Mouse (Mus musculus): ENCODE results near the gene Mfsd7a.

Mfsd7a gene

GRCm38 (mm10) chr5:108433804-108434587 is 14.7 kb downstream of the Mfsd7a start, which contains the start of gene Atp5k:
Atp5k (minus strand) TSS chr5:108434448.
- DNase-seq (ENCODE audit: low spot score in 2 of 2) = peak; percentile 90 to 93

DNA sequence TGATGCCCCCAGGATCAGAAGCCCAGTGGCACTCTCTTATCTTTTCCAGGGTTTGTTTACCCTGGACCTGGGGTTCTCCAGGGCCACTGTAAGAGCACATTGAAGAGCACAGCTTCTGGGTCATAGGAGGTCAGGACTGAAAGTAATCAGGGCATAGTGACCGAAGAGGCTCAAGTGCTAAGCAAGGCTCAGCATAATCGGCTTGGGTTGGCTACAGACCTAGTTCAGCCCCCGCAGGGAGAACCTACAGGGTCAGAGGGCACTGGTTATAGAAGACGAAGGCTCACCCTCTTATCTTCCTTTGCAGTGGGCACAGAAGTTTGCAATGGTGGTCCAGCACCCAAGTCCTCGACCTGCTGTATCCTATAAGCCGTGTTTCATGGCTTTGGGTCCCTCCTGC is 17.5 kb downstream of the Mfsd7a start:
- DNase-seq (ENCODE audit: low spot score in 2 of 2) = no peak

GRCm38 (mm10) chr5:108427186-108427585 is 21.5 kb downstream of the Mfsd7a start:
- DNase-seq (ENCODE audit: low spot score in 2 of 2) = peak in 1 of 2 experiments; percentile 42

DNA sequence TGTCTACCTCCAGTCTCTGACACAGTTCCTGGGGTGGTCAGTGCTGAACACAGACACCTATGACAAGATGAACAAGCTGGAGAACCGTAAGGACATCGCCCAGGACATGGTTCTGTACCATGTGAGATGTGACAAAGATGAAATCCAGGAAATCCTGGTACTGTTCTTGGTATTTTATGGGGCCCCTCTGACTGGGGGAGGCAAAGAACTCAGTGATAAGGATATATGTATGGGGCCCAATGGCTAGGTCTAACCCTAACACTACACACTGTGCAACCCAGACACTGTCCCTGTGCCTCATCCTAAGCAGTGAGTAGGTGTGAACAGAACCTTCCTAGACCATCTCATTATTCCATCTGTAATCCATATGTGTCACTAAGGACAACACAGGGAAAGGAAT is 25.3 kb downstream of the Mfsd7a start:
- no peak for DNase-seq (ENCODE audit: low spot score in 2 of 2)

DNA sequence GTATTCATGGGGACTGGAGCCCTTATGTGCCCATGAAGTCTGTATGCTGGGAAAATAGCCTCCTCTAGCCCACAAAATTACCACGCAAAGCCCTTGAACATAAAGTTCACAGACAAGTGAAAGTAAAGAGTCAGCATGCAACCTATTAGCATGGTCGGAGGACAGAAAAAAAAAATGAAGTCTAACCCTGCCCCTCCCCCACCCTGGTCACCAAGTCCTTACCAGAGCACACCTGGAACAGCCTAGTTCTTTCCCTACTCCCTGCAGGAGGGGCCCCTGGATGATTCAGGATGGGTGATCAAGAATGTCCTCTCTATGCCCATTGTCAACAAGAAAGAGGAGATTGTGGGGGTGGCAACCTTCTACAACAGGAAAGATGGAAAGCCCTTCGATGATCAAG is 25.9 kb downstream of the Mfsd7a start:
- no peak for DNase-seq (ENCODE audit: low spot score in 2 of 2)

DNA sequence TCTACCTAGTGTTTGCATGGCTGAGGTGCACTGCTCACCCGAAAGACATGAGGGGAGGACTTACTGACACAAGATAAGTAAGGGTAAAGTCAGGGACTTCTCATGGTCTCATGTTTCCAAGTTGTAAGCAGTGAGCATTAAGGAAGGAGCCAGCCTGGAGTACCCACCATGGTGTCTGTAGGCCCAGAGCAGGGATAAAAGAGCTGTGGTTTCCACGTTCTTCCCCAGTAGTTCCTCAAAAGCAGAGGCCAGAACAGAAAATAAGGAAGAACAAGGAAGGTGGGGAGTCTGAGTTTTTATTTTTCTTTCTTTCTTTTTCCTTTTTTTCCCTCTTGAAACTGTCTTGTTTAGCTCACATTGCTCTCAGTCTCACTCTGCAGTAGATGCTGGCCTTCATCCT is 34.0 kb downstream of the Mfsd7a start:
- no peak for DNase-seq (ENCODE audit: low spot score in 2 of 2)

DNA sequence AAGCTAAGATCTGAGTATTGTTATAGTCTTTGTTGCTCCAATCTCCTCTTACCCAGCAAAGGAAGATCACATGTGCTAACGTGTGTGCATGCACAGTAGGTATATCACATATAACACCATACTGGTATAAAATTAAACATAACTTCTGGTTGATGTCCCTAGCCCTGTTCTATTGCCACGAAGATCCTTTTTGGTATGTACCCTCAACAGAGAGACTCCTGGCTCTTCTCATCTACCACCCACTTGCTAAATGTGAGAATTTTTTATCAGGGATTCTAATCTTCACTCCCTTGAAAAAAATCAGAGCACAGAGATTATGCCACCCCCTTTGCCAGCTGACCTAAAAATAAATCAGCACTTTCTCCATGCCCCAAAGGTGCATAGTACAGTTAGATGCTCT is 41.7 kb downstream of the Mfsd7a start:
- DNase-seq (ENCODE audit: low spot score in 2 of 2) = no peak

GRCm38 (mm10) chr5:108405460-108405859 is 43.2 kb downstream of the Mfsd7a start:
- no peak for DNase-seq (ENCODE audit: low spot score in 2 of 2)

GRCm38 (mm10) chr5:108403453-108403852 is 45.2 kb downstream of the Mfsd7a start:
- DNase-seq (ENCODE audit: low spot score in 2 of 2) = no peak

All from frontal cortex, postnatal 14 days (tissue).